In the genomic region with DNA sequence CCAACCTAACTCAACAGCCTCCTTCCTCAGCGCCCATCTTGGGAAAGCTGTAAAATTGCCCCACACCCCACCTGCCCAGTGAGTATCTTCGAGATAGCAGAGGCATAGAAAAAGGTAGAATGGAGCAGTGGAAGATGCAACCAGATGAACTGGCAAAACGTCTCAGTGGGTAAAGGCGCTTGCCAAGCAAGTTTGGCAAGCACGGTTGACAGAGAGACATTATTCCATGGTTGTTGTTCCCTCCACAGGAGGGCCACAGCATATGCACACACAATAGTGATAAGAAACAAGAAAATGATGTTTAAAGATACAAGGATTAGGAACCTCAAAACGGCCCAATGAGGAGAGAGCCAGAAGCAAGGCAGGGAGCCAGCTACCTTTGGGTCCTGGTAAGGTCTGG, we compare ENCODE assay signal across 26 mouse cellular contexts. TPM values are rescaled to one million over a fixed set of nuclear protein-coding genes. Genes with fewer than 3 reads are reported as not detected.
A peak's percentile ranks its signal among the peaks of the same experiment; 100 is the strongest.
DNase-seq lines count a peak whose midpoint lies in the region; ATAC-seq and TF ChIP-seq lines count a peak whose summit lies in the region.
"Had no signal": no experiment of that assay in that cellular context is flagged by ENCODE, and none has a peak within 500 bp of the region (broad histone marks: within the 10 kb centered on the region; RNA-seq: fewer than 3 reads in every experiment).

No protein-coding gene starts in this region.

- peaks cover 19% of the 10 kb centered on the region for H3K27me3 ChIP-seq in midbrain, embryonic 16.5 days (ENCODE audit: control insufficient read depth, insufficient read depth, low read depth, low read length)
- H3K27me3 ChIP-seq in intestine, postnatal 0 days (replicated peaks; ENCODE audit: control insufficient read depth, insufficient read depth, low read length) = no peaks in the 10 kb centered on the region; the same call in 1 of the 2 replicates

- peak overlapping the region; percentile 64; the same call in 1 of the 2 replicates for H3K27ac ChIP-seq in brown adipose tissue, adult 24 weeks (replicated peaks; ENCODE audit: low read depth, low read length)
- H3K27ac ChIP-seq in midbrain, embryonic 16.5 days (ENCODE audit: low read length) = no peak overlapping the region
- H3K27ac ChIP-seq in intestine, postnatal 0 days (ENCODE audit: low read depth, low read length) = no peak overlapping the region
- H3K27ac ChIP-seq: embryonic facial prominence, embryonic 10.5 days; embryonic facial prominence, embryonic 13.5 days; forebrain, embryonic 13.5 days; heart, embryonic 10.5 days; heart, embryonic 13.5 days; hindbrain, embryonic 14.5 days; hindbrain, postnatal 0 days had no signal

- no peaks in the 10 kb centered on the region for H3K36me3 ChIP-seq in midbrain, embryonic 16.5 days (ENCODE audit: control insufficient read depth, insufficient read depth, low read length)
- no peaks in the 10 kb centered on the region for H3K36me3 ChIP-seq in intestine, postnatal 0 days (ENCODE audit: control insufficient read depth, insufficient read depth)
- H3K36me3 ChIP-seq: embryonic facial prominence, embryonic 10.5 days; embryonic facial prominence, embryonic 13.5 days; heart, embryonic 10.5 days; heart, embryonic 13.5 days had no signal

- ATAC-seq in midbrain, embryonic 16.5 days = no peak
- no peak for ATAC-seq in intestine, postnatal 0 days
- ATAC-seq: activated CD4-positive, CD25-positive, alpha-beta regulatory T cell, adult 4 months; CD4-positive, CD25-positive, alpha-beta regulatory T cell, adult 4 months; forebrain, embryonic 13.5 days; forebrain, postnatal 0 days; hindbrain, postnatal 0 days had no signal

- no peaks in the 10 kb centered on the region for H3K9me3 ChIP-seq in midbrain, embryonic 16.5 days (replicated peaks; ENCODE audit: control insufficient read depth, low read length, poor library complexity, severe bottlenecking)
- no peaks in the 10 kb centered on the region for H3K9me3 ChIP-seq in intestine, postnatal 0 days (ENCODE audit: control insufficient read depth)
- H3K9me3 ChIP-seq: embryonic facial prominence, embryonic 10.5 days; embryonic facial prominence, embryonic 13.5 days; forebrain, embryonic 13.5 days; heart, embryonic 10.5 days; heart, embryonic 13.5 days had no signal

- H3K4me2 ChIP-seq in midbrain, embryonic 16.5 days (ENCODE audit: low read length) = no peak overlapping the region
- H3K4me2 ChIP-seq in intestine, postnatal 0 days (replicated peaks; ENCODE audit: low read depth) = no peak overlapping the region
- H3K4me2 ChIP-seq: embryonic facial prominence, embryonic 13.5 days; forebrain, embryonic 13.5 days; heart, embryonic 13.5 days; hindbrain, embryonic 14.5 days had no signal

- no peak for TF ChIP-seq CTCF in intestine, postnatal 0 days (IDR thresholded peaks at IDR 0.05; ENCODE audit: low read depth)

- peak; percentile 36 to 55 for DNase-seq in cerebellum, postnatal 14 days
- no peak for DNase-seq in cerebellum, postnatal 36 days
- DNase-seq in urinary bladder, postnatal 14 days (ENCODE audit: low spot score) = peak; percentile 36
- no peak for DNase-seq in urinary bladder, postnatal 10 days (ENCODE audit: low spot score)
- DNase-seq: adrenal gland, postnatal 14 days; cerebellum, adult 11-12 months; embryo, embryonic 11 days; forebrain, postnatal 0 days; gastrocnemius, postnatal 36 days; heart, adult 2 months; heart, postnatal 14 days; heart, postnatal 4 days; kidney, adult 11 months had no signal

- WGBS in midbrain, embryonic 16.5 days = 73% methylated on average over 6 of the region's 6 CpGs
- WGBS in intestine, postnatal 0 days = 54% methylated on average over 6 of the region's 6 CpGs

- peaks cover 24% of the 10 kb centered on the region for H3K4me1 ChIP-seq in brown adipose tissue, adult 24 weeks (ENCODE audit: control insufficient read depth, insufficient read depth, insufficient read length, low read length)
- H3K4me1 ChIP-seq in midbrain, embryonic 16.5 days (ENCODE audit: control insufficient read depth, insufficient read depth, low read length) = 0 out of 2 replicates have a peak, but pooled peaks cover 4% of the 10 kb centered on the region
- H3K4me1 ChIP-seq in intestine, postnatal 0 days (replicated peaks; ENCODE audit: control insufficient read depth, insufficient read depth, low read length) = peaks cover 6% of the 10 kb centered on the region; the same call in 1 of the 2 replicates

- H3K4me3 ChIP-seq in brown adipose tissue, adult 24 weeks (ENCODE audit: insufficient read depth, low read depth, low read length) = no peak overlapping the region
- H3K4me3 ChIP-seq in midbrain, embryonic 16.5 days (ENCODE audit: low read depth, low read length) = no peak overlapping the region
- H3K4me3 ChIP-seq in intestine, postnatal 0 days (ENCODE audit: low read depth, low read length) = no peak overlapping the region
- H3K4me3 ChIP-seq: embryonic facial prominence, embryonic 10.5 days; embryonic facial prominence, embryonic 13.5 days; erythroblast, embryonic 14.5 days; forebrain, embryonic 13.5 days; heart, adult 2 months; heart, embryonic 10.5 days; heart, embryonic 13.5 days had no signal

- no peak overlapping the region for H3K9ac ChIP-seq in midbrain, embryonic 16.5 days (ENCODE audit: low read depth, low read length)
- no peak overlapping the region for H3K9ac ChIP-seq in intestine, postnatal 0 days (ENCODE audit: low read depth, low read length)
- H3K9ac ChIP-seq: embryonic facial prominence, embryonic 13.5 days; forebrain, embryonic 13.5 days; forebrain, postnatal 0 days; heart, embryonic 13.5 days; hindbrain, embryonic 14.5 days had no signal

RNA-seq across cellular contexts. Expression of a gene that starts 1.2 kb away (rescaled TPM):
- polyA plus RNA-seq in brown adipose tissue, adult 24 weeks (2012; ENCODE audit: insufficient read depth, insufficient read length, missing spikeins) = 18.9 and 34.2 TPM in 2 replicates
- polyA plus RNA-seq in midbrain, embryonic 16.5 days (2015; fragmentation: Nextera tagmentation; extraction: Ambion mirVana) = 2.1 and 3.2 TPM in 2 replicates
- polyA plus RNA-seq in intestine, postnatal 0 days (2015; fragmentation: Nextera tagmentation; extraction: Ambion mirVana) = 4.8 TPM in 2 replicates

RNA-seq across cellular contexts. Expression of a gene that starts 7.4 kb away (rescaled TPM):
- polyA plus RNA-seq in brown adipose tissue, adult 24 weeks (2012; ENCODE audit: insufficient read depth, insufficient read length, missing spikeins) = 15.1 and 18.4 TPM in 2 replicates
- polyA plus RNA-seq in midbrain, embryonic 16.5 days (2015; fragmentation: Nextera tagmentation; extraction: Ambion mirVana) = 17.5 and 22.9 TPM in 2 replicates
- 13.0 and 13.3 TPM in 2 replicates for polyA plus RNA-seq in intestine, postnatal 0 days (2015; fragmentation: Nextera tagmentation; extraction: Ambion mirVana)

Comparison
In these comparisons a context has a peak if more than half of its experiments do, and no peak if none do; other contexts are left out.
1. DNase-seq: peak in cerebellum, postnatal 14 days (2 of 2) and urinary bladder, postnatal 14 days (single experiment); none in cerebellum, postnatal 36 days (0 of 2) and urinary bladder, postnatal 10 days (single experiment).